Mouse (Mus musculus) urinary bladder, adult 18-20 months (tissue): Measurements from ENCODE around the gene Slc3a2.

Source experiments
- DNase-seq, 2 experiments: peaks; one replicate each; pipeline ENCODE4 v3.0.0; 2022; ENCODE audit warnings: low spot score in 2 of 2, mixed read lengths in 2 of 2

The Slc3a2 gene

GRCm38 (mm10) chr19:8710057-8710456, 13.1 kb downstream of the Slc3a2 start:
- no peak for DNase-seq

GRCm38 (mm10) chr19:8708954-8709353, 14.2 kb downstream of the Slc3a2 start:
- no peak for DNase-seq

- DNase-seq, result no peak
Observed at GRCm38 (mm10) chr19:8706930-8707329, 16.2 kb downstream of the Slc3a2 start.

GRCm38 (mm10) chr19:8706132-8706667, 17.0 kb downstream of the Slc3a2 start:
- DNase-seq, result no peak

- DNase-seq, result no peak
Observed at GRCm38 (mm10) chr19:8705026-8705708, 18.0 kb downstream of the Slc3a2 start.

- DNase-seq, result no peak
Observed at GRCm38 (mm10) chr19:8703571-8703970, 19.6 kb downstream of the Slc3a2 start.

GRCm38 (mm10) chr19:8702458-8702857, 20.7 kb downstream of the Slc3a2 start:
- no peak for DNase-seq

GRCm38 (mm10) chr19:8699652-8700051, 23.5 kb downstream of the Slc3a2 start:
- no peak for DNase-seq

- peak in 1 of 2 experiments; percentile 40 for DNase-seq
Observed at GRCm38 (mm10) chr19:8695330-8695729, 27.8 kb downstream of the Slc3a2 start.

- DNase-seq, result no peak
Observed at GRCm38 (mm10) chr19:8692740-8693139, 30.4 kb downstream of the Slc3a2 start.

GRCm38 (mm10) chr19:8691871-8692539, 31.2 kb downstream of the Slc3a2 start:
- no peak for DNase-seq

GRCm38 (mm10) chr19:8683627-8684026, 39.5 kb downstream of the Slc3a2 start:
- DNase-seq, result no peak

GRCm38 (mm10) chr19:8682996-8683395, 40.2 kb downstream of the Slc3a2 start:
- peak; percentile 25 to 42 for DNase-seq

- DNase-seq, result no peak
Observed at GRCm38 (mm10) chr19:8681633-8682362, 41.4 kb downstream of the Slc3a2 start.

- DNase-seq, result peak in 1 of 2 experiments; percentile 25
Observed at GRCm38 (mm10) chr19:8679031-8679779, 44.0 kb downstream of the Slc3a2 start.

- DNase-seq, result no peak
Observed at GRCm38 (mm10) chr19:8673336-8674063, 49.7 kb downstream of the Slc3a2 start.

GRCm38 (mm10) chr19:8672859-8673258, 50.3 kb downstream of the Slc3a2 start:
- DNase-seq, result no peak

GRCm38 (mm10) chr19:8665746-8666145, 57.4 kb downstream of the Slc3a2 start:
- DNase-seq, result no peak

GRCm38 (mm10) chr19:8664859-8665258, 58.3 kb downstream of the Slc3a2 start:
- DNase-seq, result no peak

GRCm38 (mm10) chr19:8663911-8664421, 59.2 kb downstream of the Slc3a2 start:
- DNase-seq, result no peak

GRCm38 (mm10) chr19:8663360-8663839, 59.8 kb downstream of the Slc3a2 start, which contains the start of gene Chrm1:
Gene Chrm1 (plus strand): TSS chr19:8663789.
- DNase-seq, result no peak
